11 mouse cellular contexts compared by ENCODE assay signal in genomic region chr16:45098886-45099210, GRCm38 (mm10). TPM values are rescaled to one million over a fixed set of nuclear protein-coding genes. Genes with fewer than 3 reads are reported as not detected.
DNase-seq lines count a peak whose midpoint lies in the region; ATAC-seq lines count a peak whose summit lies in the region.
"Had no signal": no experiment of that assay in that cellular context is flagged by ENCODE, and none has a peak within 500 bp of the region (broad histone marks: within the 10 kb centered on the region; RNA-seq: fewer than 3 reads in every experiment).

No protein-coding gene starts in this region.

- no peak overlapping the region for H3K9ac ChIP-seq in hindbrain, embryonic 15.5 days
- H3K9ac ChIP-seq in hindbrain, embryonic 11.5 days (ENCODE audit: low read depth, low read length), result no peak overlapping the region
- H3K9ac ChIP-seq in neural tube, embryonic 11.5 days (ENCODE audit: low read length), result no peak overlapping the region
- H3K9ac ChIP-seq in intestine, embryonic 16.5 days (ENCODE audit: low read depth, low read length), result no peak overlapping the region

- no peaks in the 10 kb centered on the region for H3K27me3 ChIP-seq in hindbrain, embryonic 15.5 days
- H3K27me3 ChIP-seq in hindbrain, embryonic 11.5 days (ENCODE audit: control insufficient read depth, insufficient read depth, low read length), result no peaks in the 10 kb centered on the region
- H3K27me3 ChIP-seq in neural tube, embryonic 11.5 days (ENCODE audit: control insufficient read depth, insufficient read depth, low read length), result no peaks in the 10 kb centered on the region
- no peaks in the 10 kb centered on the region for H3K27me3 ChIP-seq in intestine, embryonic 16.5 days (replicated peaks; ENCODE audit: control insufficient read depth, insufficient read depth, low read length)

- peaks cover 10% of the 10 kb centered on the region for H3K4me1 ChIP-seq in hindbrain, embryonic 15.5 days (replicated peaks)
- no peaks in the 10 kb centered on the region for H3K4me1 ChIP-seq in hindbrain, embryonic 11.5 days (replicated peaks; ENCODE audit: control insufficient read depth, insufficient read depth, low read length)
- H3K4me1 ChIP-seq in neural tube, embryonic 11.5 days (ENCODE audit: control insufficient read depth, insufficient read depth, low read length), result no peaks in the 10 kb centered on the region
- H3K4me1 ChIP-seq in intestine, embryonic 16.5 days (ENCODE audit: control insufficient read depth, insufficient read depth, low read length), result 0 out of 2 replicates have a peak, but pooled peaks cover 2% of the 10 kb centered on the region

- H3K9me3 ChIP-seq in hindbrain, embryonic 15.5 days, result no peaks in the 10 kb centered on the region
- H3K9me3 ChIP-seq in hindbrain, embryonic 11.5 days (ENCODE audit: control insufficient read depth, low read length), result no peaks in the 10 kb centered on the region
- H3K9me3 ChIP-seq in neural tube, embryonic 11.5 days (ENCODE audit: control insufficient read depth, low read length), result no peaks in the 10 kb centered on the region
- H3K9me3 ChIP-seq in intestine, embryonic 16.5 days (ENCODE audit: control insufficient read depth, low read length), result no peaks in the 10 kb centered on the region

- H3K4me2 ChIP-seq in hindbrain, embryonic 15.5 days, result no peak overlapping the region
- no peak overlapping the region for H3K4me2 ChIP-seq in hindbrain, embryonic 11.5 days (replicated peaks; ENCODE audit: low read depth, low read length)
- H3K4me2 ChIP-seq in neural tube, embryonic 11.5 days (ENCODE audit: low read depth), result no peak overlapping the region
- peak overlapping the region; percentile 1; the same call in 1 of the 2 replicates for H3K4me2 ChIP-seq in intestine, embryonic 16.5 days (ENCODE audit: low read depth, low read length)

- H3K27ac ChIP-seq in hindbrain, embryonic 15.5 days (replicated peaks), result no peak overlapping the region
- H3K27ac ChIP-seq in hindbrain, embryonic 11.5 days (ENCODE audit: low read depth, low read length), result no peak overlapping the region
- 0 out of 2 replicates have a peak overlapping the region, but pooled peaks have one; percentile 5 for H3K27ac ChIP-seq in neural tube, embryonic 11.5 days (ENCODE audit: low read depth, low read length)
- H3K27ac ChIP-seq in intestine, embryonic 16.5 days (ENCODE audit: low read length), result no peak overlapping the region; the same call in 1 of the 2 replicates
- H3K27ac ChIP-seq: macrophage had no signal

- peak; percentile 34; the same call in 1 of the 2 replicates for ATAC-seq in hindbrain, embryonic 15.5 days (ENCODE audit: low FRiP score, low read depth)
- no peak for ATAC-seq in hindbrain, embryonic 11.5 days (ENCODE audit: low FRiP score)
- 0 out of 2 replicates have a peak, but pooled peaks have one; percentile 11 for ATAC-seq in neural tube, embryonic 11.5 days (ENCODE audit: insufficient read depth, low FRiP score, low TSS enrichment)
- ATAC-seq in intestine, embryonic 16.5 days, result no peak

- no peak for DNase-seq in hindbrain, embryonic 11.5 days (ENCODE audit: low spot score)
- DNase-seq in neural tube, embryonic 11.5 days (ENCODE audit: low spot score), result no peak
- no peak for DNase-seq in neural tube, embryonic 10.5 days (ENCODE audit: extremely low spot score, low spot score)
- DNase-seq in thymus, postnatal 14 days, result no peak
- DNase-seq in gastrocnemius, postnatal 4 days (ENCODE audit: low spot score in 2 of 2), result no peak
- DNase-seq: cerebellum, adult 18-20 months; thymus, postnatal 4 days had no signal

- no peak overlapping the region for H3K4me3 ChIP-seq in hindbrain, embryonic 15.5 days
- H3K4me3 ChIP-seq in hindbrain, embryonic 11.5 days (ENCODE audit: low read depth, low read length), result no peak overlapping the region
- no peak overlapping the region for H3K4me3 ChIP-seq in neural tube, embryonic 11.5 days (ENCODE audit: low read depth, low read length)
- no peak overlapping the region for H3K4me3 ChIP-seq in intestine, embryonic 16.5 days (ENCODE audit: low read length)
- H3K4me3 ChIP-seq: erythroblast, embryonic 14.5 days had no signal

- 62% methylated on average over 6 of the region's 6 CpGs for WGBS in hindbrain, embryonic 15.5 days
- 70% methylated on average over 6 of the region's 6 CpGs for WGBS in hindbrain, embryonic 11.5 days
- WGBS in neural tube, embryonic 11.5 days, result 65% methylated on average over 6 of the region's 6 CpGs
- 60% methylated on average over 6 of the region's 6 CpGs for WGBS in intestine, embryonic 16.5 days

- H3K36me3 ChIP-seq in hindbrain, embryonic 15.5 days, result no peaks in the 10 kb centered on the region
- H3K36me3 ChIP-seq in hindbrain, embryonic 11.5 days (ENCODE audit: control insufficient read depth, insufficient read depth, low read length), result no peaks in the 10 kb centered on the region
- no peaks in the 10 kb centered on the region for H3K36me3 ChIP-seq in neural tube, embryonic 11.5 days (ENCODE audit: control insufficient read depth, insufficient read depth, low read length)
- H3K36me3 ChIP-seq in intestine, embryonic 16.5 days (ENCODE audit: control insufficient read depth, insufficient read depth, low read length), result no peaks in the 10 kb centered on the region

RNA-seq across cellular contexts. Expression of gene Ccdc80, which starts 5.6 kb away (rescaled TPM):
- polyA plus RNA-seq in hindbrain, embryonic 15.5 days (2015; fragmentation: Nextera tagmentation; extraction: Ambion mirVana), result 10.0 and 11.6 TPM in 2 replicates
- 19.0 and 22.7 TPM in 2 replicates for polyA plus RNA-seq in hindbrain, embryonic 11.5 days (2014; fragmentation: Nextera tagmentation; extraction: Ambion mirVana)
- 24.5 and 25.6 TPM in 2 replicates for polyA plus RNA-seq in neural tube, embryonic 11.5 days (2014; fragmentation: Nextera tagmentation; extraction: Ambion mirVana)
- polyA plus RNA-seq in intestine, embryonic 16.5 days (2015; fragmentation: Nextera tagmentation; extraction: Ambion mirVana), result 61.3 and 62.1 TPM in 2 replicates
- total RNA-seq in gastrocnemius, postnatal 4 days (2021), result 100 to 1,000 TPM; 163 to 171 TPM

RNA-seq across cellular contexts. Expression of gene Slc35a5, which starts 59.7 kb away (rescaled TPM):
- polyA plus RNA-seq in hindbrain, embryonic 15.5 days (2015; fragmentation: Nextera tagmentation; extraction: Ambion mirVana), result 28.7 and 33.3 TPM in 2 replicates
- polyA plus RNA-seq in hindbrain, embryonic 11.5 days (2014; fragmentation: Nextera tagmentation; extraction: Ambion mirVana), result 20.1 and 21.8 TPM in 2 replicates
- polyA plus RNA-seq in neural tube, embryonic 11.5 days (2014; fragmentation: Nextera tagmentation; extraction: Ambion mirVana), result 18.7 and 20.1 TPM in 2 replicates
- 26.4 and 28.2 TPM in 2 replicates for polyA plus RNA-seq in intestine, embryonic 16.5 days (2015; fragmentation: Nextera tagmentation; extraction: Ambion mirVana)
- 10 to 100 TPM; 11.0 to 13.2 TPM for total RNA-seq in gastrocnemius, postnatal 4 days (2021)
- polyA plus RNA-seq: erythroblast, embryonic 14.5 days had no signal

RNA-seq across cellular contexts. Expression of gene Atg3, which starts 59.7 kb away (rescaled TPM):
- polyA plus RNA-seq in hindbrain, embryonic 15.5 days (2015; fragmentation: Nextera tagmentation; extraction: Ambion mirVana), result 55.5 and 58.0 TPM in 2 replicates
- 44.4 and 46.3 TPM in 2 replicates for polyA plus RNA-seq in hindbrain, embryonic 11.5 days (2014; fragmentation: Nextera tagmentation; extraction: Ambion mirVana)
- polyA plus RNA-seq in neural tube, embryonic 11.5 days (2014; fragmentation: Nextera tagmentation; extraction: Ambion mirVana), result 45.6 and 53.4 TPM in 2 replicates
- polyA plus RNA-seq in intestine, embryonic 16.5 days (2015; fragmentation: Nextera tagmentation; extraction: Ambion mirVana), result 37.4 and 41.4 TPM in 2 replicates
- total RNA-seq in gastrocnemius, postnatal 4 days (2021), result 10 to 100 TPM; 26.8 to 33.2 TPM

Comparison
In these comparisons a context has a peak if more than half of its experiments do, and no peak if none do; other contexts are left out.
1. ATAC-seq: peak in hindbrain, embryonic 15.5 days (single experiment) and neural tube, embryonic 11.5 days (single experiment); none in hindbrain, embryonic 11.5 days (single experiment) and intestine, embryonic 16.5 days (single experiment).